Mouse (Mus musculus): ENCODE measurements around the gene Cyth3.

- TF ChIP-seq CTCF (IDR thresholded peaks at IDR 0.05; ENCODE audit: borderline replicate concordance, insufficient read depth, low read length) (no peak), POLR2A (IDR thresholded peaks at IDR 0.05; ENCODE audit: low read depth, low read length) (no peak)
These were observed 33.3 kb downstream of the Cyth3 start for GRCm38 (mm10) chr5:143655511-143655943.
